Mouse (Mus musculus) midbrain, embryonic 16.5 days (tissue): ENCODE measurements at regions not wholly inside any gene's neighbourhood (a gene's known extent, or its start where the extent isn't known, plus 50 kb on each side); places are given as distances from the start of the nearest gene placed in this dataset.
"Not testable (repeated sequence)": the region's sequence is repeated elsewhere in the genome, so short reads cannot be mapped to it uniquely, and the experiment has no call there.

ENCODE experiments used
- ATAC-seq: fragments of 200-750 bp; cut with Nextera tagmentation; 2 replicates; pipeline ENCODE4 v1.8.0; 2017; ENCODE audit warnings: moderate TSS enrichment
- H3K27ac ChIP-seq: fragments of 300-500 bp; sonication (generic); 2 replicates; pipeline ENCODE4 v1.5.1; 2014; ENCODE audit warnings: mild to moderate bottlenecking, low read length, mixed read lengths
- H3K27me3 ChIP-seq: fragments of 300-500 bp; sonication (generic); 2 replicates; pipeline ENCODE4 v1.6.1; 2014; ENCODE audit warnings: low read depth, low read length, mixed read lengths; ENCODE audit not compliant: control insufficient read depth, insufficient read depth
- H3K36me3 ChIP-seq: fragments of 300-500 bp; sonication (generic); 2 replicates; pipeline ENCODE4 v1.6.1; 2014; ENCODE audit warnings: mild to moderate bottlenecking, low read length, moderate library complexity, mixed read lengths; ENCODE audit not compliant: control insufficient read depth, insufficient read depth
- H3K4me1 ChIP-seq: fragments of 300-500 bp; sonication (generic); 2 replicates; pipeline ENCODE4 v1.6.1; 2014; ENCODE audit warnings: mild to moderate bottlenecking, low read length, mixed read lengths; ENCODE audit not compliant: control insufficient read depth, insufficient read depth
- H3K4me2 ChIP-seq: fragments of 300-500 bp; sonication (generic); 2 replicates; pipeline ENCODE4 v1.6.1; 2014; ENCODE audit warnings: mild to moderate bottlenecking, low read length, mixed read lengths
- H3K4me3 ChIP-seq: fragments of 300-500 bp; sonication (generic); 2 replicates; pipeline ENCODE4 v1.5.1; 2014; ENCODE audit warnings: low read depth, mild to moderate bottlenecking, low read length, moderate library complexity, mixed read lengths
- H3K9ac ChIP-seq: fragments of 300-500 bp; sonication (generic); 2 replicates; pipeline ENCODE4 v1.6.1; 2014; ENCODE audit warnings: low read depth, low read length, mixed read lengths
- H3K9me3 ChIP-seq: fragments of 300-500 bp; sonication (generic); replicated peaks from 2 replicates; pipeline ENCODE4 v1.6.1; 2014; ENCODE audit warnings: mild to moderate bottlenecking, low read length, mixed read lengths; ENCODE audit not compliant: control insufficient read depth, poor library complexity, severe bottlenecking
- WGBS: fragments of 180-500 bp; shearing (Covaris S2); extraction: QIAGEN DNeasy Blood & Tissue Kit; methylation state at CpG from one replicate; pipeline ENCODE4 v1.1.7; 2014; 5-methylcytosine and 5-hydroxymethylcytosine counted together

DNA sequence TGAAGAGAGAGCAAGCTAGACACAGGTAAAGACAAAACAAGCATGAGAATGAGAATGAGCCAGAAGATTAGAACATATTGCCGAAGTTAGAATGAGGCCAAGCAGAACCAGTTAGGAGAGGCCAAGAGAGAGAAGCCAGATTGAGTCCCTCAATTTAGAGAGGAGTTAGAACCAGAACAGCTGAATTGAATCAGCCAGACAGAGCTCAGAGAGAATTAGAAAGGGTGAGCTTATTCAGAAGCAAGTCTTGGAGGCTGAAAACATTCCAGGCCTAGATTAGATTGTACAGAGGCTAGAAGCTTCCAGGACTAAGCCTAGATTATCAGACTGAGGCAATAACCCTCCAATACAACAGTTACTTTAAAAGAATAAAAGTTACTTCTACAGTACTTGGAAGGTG, 256.1 kb downstream of the Lpin1 start:
- H3K27ac ChIP-seq = no peak overlapping the region
- no peak overlapping the region for H3K4me2 ChIP-seq
- no peaks in the 10 kb centered on the region for H3K27me3 ChIP-seq
- no peaks in the 10 kb centered on the region for H3K4me1 ChIP-seq
- no peak for ATAC-seq
- no peaks in the 10 kb centered on the region for H3K36me3 ChIP-seq
- 0 out of 2 replicates have a peak, but pooled peaks cover 2% of the 10 kb centered on the region for H3K9me3 ChIP-seq
- WGBS = 96% methylated on average over 1 of the region's 1 CpGs
- H3K9ac ChIP-seq = no peak overlapping the region
- no peak overlapping the region for H3K4me3 ChIP-seq

DNA sequence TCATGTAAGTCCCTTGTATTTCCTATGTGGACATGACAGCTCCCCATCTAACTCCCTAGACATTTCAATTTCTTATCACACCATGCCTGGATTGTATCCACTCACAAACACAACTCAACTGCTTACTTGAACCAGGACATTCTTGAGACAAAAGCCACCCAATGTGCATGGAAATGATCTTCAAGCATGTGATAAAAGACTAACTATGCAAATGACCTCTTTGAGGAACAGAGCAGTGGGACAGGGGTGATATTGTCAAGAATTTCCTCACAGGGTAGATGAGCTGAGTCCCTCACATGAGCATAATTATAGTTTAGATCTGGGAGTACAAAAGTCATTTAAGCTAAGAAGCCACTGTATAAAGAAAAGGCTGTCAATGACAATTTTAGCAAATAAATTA, 259.0 kb downstream of the Lpin1 start:
- Histone ChIP-seq H3K36me3 (no peaks in the 10 kb centered on the region), H3K27ac (no peak overlapping the region), H3K4me2 (no peak overlapping the region), H3K4me3 (no peak overlapping the region), H3K4me1 (no peaks in the 10 kb centered on the region), H3K9me3 (0 out of 2 replicates have a peak, but pooled peaks cover 2% of the 10 kb centered on the region), H3K27me3 (no peaks in the 10 kb centered on the region), H3K9ac (no peak overlapping the region)
- no peak for ATAC-seq

- no peak overlapping the region for H3K4me2 ChIP-seq
- no peaks in the 10 kb centered on the region for H3K27me3 ChIP-seq
- H3K4me3 ChIP-seq = no peak overlapping the region
- no peaks in the 10 kb centered on the region for H3K4me1 ChIP-seq
- H3K9me3 ChIP-seq = 0 out of 2 replicates have a peak, but pooled peaks cover 2% of the 10 kb centered on the region
- no peak overlapping the region for H3K27ac ChIP-seq
- no peak overlapping the region for H3K9ac ChIP-seq
- no peak for ATAC-seq
- H3K36me3 ChIP-seq = no peaks in the 10 kb centered on the region
Observed at GRCm38 (mm10) chr12:16349310-16349709, 261.5 kb downstream of the Lpin1 start.

- Histone ChIP-seq H3K9me3 (no peaks in the 10 kb centered on the region), H3K4me3 (no peak overlapping the region), H3K36me3 (no peaks in the 10 kb centered on the region), H3K4me1 (no peaks in the 10 kb centered on the region), H3K27me3 (no peaks in the 10 kb centered on the region), H3K9ac (no peak overlapping the region), H3K4me2 (no peak overlapping the region), H3K27ac (no peak overlapping the region)
- WGBS = 92% methylated on average over 3 of the region's 3 CpGs
- ATAC-seq = no peak
Observed at GRCm38 (mm10) chr12:16344021-16344420, 266.7 kb downstream of the Lpin1 start.

GRCm38 (mm10) chr12:16342030-16342429, 268.7 kb downstream of the Lpin1 start:
- H3K27ac ChIP-seq, H3K4me2 ChIP-seq, H3K9me3 ChIP-seq, H3K36me3 ChIP-seq, H3K9ac ChIP-seq, H3K4me3 ChIP-seq, H3K27me3 ChIP-seq, ATAC-seq, H3K4me1 ChIP-seq: not testable (repeated sequence)
- 52% methylated on average over 2 of the region's 2 CpGs for WGBS

GRCm38 (mm10) chr12:16331456-16331855, 279.3 kb downstream of the Lpin1 start:
- no peak overlapping the region for H3K27ac ChIP-seq
- WGBS = 98% methylated on average over 3 of the region's 3 CpGs
- H3K4me2 ChIP-seq = no peak overlapping the region
- H3K9me3 ChIP-seq = no peaks in the 10 kb centered on the region
- H3K4me3 ChIP-seq = no peak overlapping the region
- H3K4me1 ChIP-seq = peaks cover 5% of the 10 kb centered on the region; the same call in 1 of the 2 replicates
- no peaks in the 10 kb centered on the region for H3K27me3 ChIP-seq
- H3K9ac ChIP-seq = no peak overlapping the region
- no peak for ATAC-seq
- H3K36me3 ChIP-seq = no peaks in the 10 kb centered on the region

GRCm38 (mm10) chr12:16329129-16329528, 281.6 kb downstream of the Lpin1 start:
- 29% methylated on average over 2 of the region's 2 CpGs for WGBS

DNA sequence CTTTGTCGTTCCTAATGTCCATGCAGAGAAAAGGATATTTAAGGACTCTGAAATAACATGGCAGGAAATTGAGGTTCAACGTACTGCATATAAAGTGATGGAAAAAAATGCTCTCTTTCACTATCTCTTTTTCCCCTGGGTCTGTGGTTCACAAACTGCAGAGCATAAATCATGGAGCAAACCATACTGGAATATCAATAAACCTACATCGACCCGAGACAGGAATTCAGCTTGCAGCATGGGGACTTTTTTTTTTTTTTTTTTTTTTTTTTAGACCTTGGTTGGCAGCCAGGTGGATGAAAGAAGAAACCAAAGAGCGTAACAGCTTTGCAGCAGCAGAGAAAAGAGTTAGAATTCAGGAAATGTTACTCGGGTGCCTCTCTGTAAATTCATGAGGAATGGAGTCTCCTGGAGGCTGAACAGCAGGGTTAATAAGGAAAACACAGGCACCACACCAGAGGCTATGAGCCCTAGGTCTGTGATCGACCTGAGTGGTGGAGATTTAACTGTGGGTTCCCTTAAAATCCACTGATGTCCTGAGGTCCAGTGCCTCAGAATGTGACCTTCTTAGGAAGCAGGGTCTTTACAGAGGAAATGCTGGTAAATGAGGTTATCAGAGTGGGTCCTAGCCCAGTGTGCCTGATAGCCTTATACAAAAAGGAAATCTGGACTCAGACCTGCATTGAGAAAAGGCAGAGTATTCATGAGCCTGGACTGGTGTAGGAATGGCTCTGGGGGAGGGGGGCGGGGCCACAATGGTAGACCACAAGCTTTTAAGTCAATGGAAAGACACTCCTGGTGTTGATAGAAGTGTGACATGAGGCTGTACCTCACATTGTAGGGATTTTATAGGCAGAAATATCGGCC, 290.0 kb downstream of the Lpin1 start:
- no peaks in the 10 kb centered on the region for H3K9me3 ChIP-seq
- H3K27ac ChIP-seq = peak overlapping the region; percentile 70
- H3K4me1 ChIP-seq = no peaks in the 10 kb centered on the region
- no peak overlapping the region for H3K9ac ChIP-seq
- H3K4me3 ChIP-seq = no peak overlapping the region
- no peaks in the 10 kb centered on the region for H3K36me3 ChIP-seq
- WGBS = 54% methylated on average over 9 of the region's 9 CpGs
- no peaks in the 10 kb centered on the region for H3K27me3 ChIP-seq
- no peak overlapping the region for H3K4me2 ChIP-seq
- peak; percentile 80 for ATAC-seq

More at GRCm38 (mm10) chr12:16329129-16329528, 281.6 kb downstream of the Lpin1 start:
- no peak overlapping the region for H3K9ac ChIP-seq
- ATAC-seq = peak; percentile 86
- H3K4me2 ChIP-seq = no peak overlapping the region
- no peaks in the 10 kb centered on the region for H3K27me3 ChIP-seq
- H3K27ac ChIP-seq = no peak overlapping the region
- H3K4me1 ChIP-seq = peaks cover 5% of the 10 kb centered on the region; the same call in 1 of the 2 replicates
- no peaks in the 10 kb centered on the region for H3K9me3 ChIP-seq
- no peaks in the 10 kb centered on the region for H3K36me3 ChIP-seq
- no peak overlapping the region for H3K4me3 ChIP-seq

- H3K4me1 ChIP-seq = no peaks in the 10 kb centered on the region
- 94% methylated on average over 3 of the region's 3 CpGs for WGBS
- no peaks in the 10 kb centered on the region for H3K36me3 ChIP-seq
- no peaks in the 10 kb centered on the region for H3K27me3 ChIP-seq
- H3K4me3 ChIP-seq = no peak overlapping the region
- H3K9me3 ChIP-seq = no peaks in the 10 kb centered on the region
- no peak overlapping the region for H3K9ac ChIP-seq
- no peak for ATAC-seq
- H3K27ac ChIP-seq = no peak overlapping the region
- no peak overlapping the region for H3K4me2 ChIP-seq
Observed at GRCm38 (mm10) chr12:16308101-16308500, 302.7 kb downstream of the Lpin1 start.
